Mouse (Mus musculus) midbrain, embryonic 14.5 days (tissue): Measurements from ENCODE around the gene Pdgfc. TPM values are rescaled to one million over a fixed set of nuclear protein-coding genes. Genes with fewer than 3 reads are reported as not detected.
A peak's percentile ranks its signal among the peaks of the same experiment; 100 is the strongest.

Experiments used
- ATAC-seq: fragments of 200-750 bp; cut with Nextera tagmentation; 2 replicates; pipeline ENCODE4 v1.8.0; 2017; ENCODE audit warnings: moderate number of reproducible peaks, moderate library complexity; ENCODE audit not compliant: low FRiP score, low TSS enrichment
- DNase-seq: peaks from one replicate; pipeline ENCODE4 v3.0.0-alpha.2; 2015
- H3K27ac ChIP-seq: fragments of 300-500 bp; sonication (generic); replicated peaks from 2 replicates; pipeline ENCODE4 v1.5.1; 2014; ENCODE audit warnings: mild to moderate bottlenecking, low read depth, low read length, moderate library complexity
- H3K27me3 ChIP-seq: fragments of 300-500 bp; sonication (generic); 2 replicates; pipeline ENCODE4 v1.6.1; 2014; ENCODE audit warnings: low read length, control low read depth, mixed read lengths; ENCODE audit not compliant: control insufficient read depth, insufficient read depth
- H3K36me3 ChIP-seq: fragments of 300-500 bp; sonication (generic); 2 replicates; pipeline ENCODE4 v1.6.1; 2014; ENCODE audit warnings: low read length, control low read depth; ENCODE audit not compliant: control insufficient read depth, insufficient read depth
- H3K4me1 ChIP-seq: fragments of 300-500 bp; sonication (generic); 2 replicates; pipeline ENCODE4 v1.6.1; 2014; ENCODE audit warnings: mild to moderate bottlenecking, antibody characterized with exemption, low read length, control low read depth; ENCODE audit not compliant: control insufficient read depth, insufficient read depth
- H3K4me2 ChIP-seq: fragments of 300-500 bp; sonication (generic); 2 replicates; pipeline ENCODE4 v1.6.1; 2014; ENCODE audit warnings: mild to moderate bottlenecking, low read length, moderate library complexity
- H3K4me3 ChIP-seq: fragments of 300-500 bp; sonication (generic); replicated peaks from 2 replicates; pipeline ENCODE4 v1.5.1; 2014; ENCODE audit warnings: low read depth, low read length
- H3K9ac ChIP-seq: fragments of 300-500 bp; sonication (generic); replicated peaks from 2 replicates; pipeline ENCODE4 v1.6.1; 2014; ENCODE audit warnings: mild to moderate bottlenecking, low read length, moderate library complexity
- H3K9me3 ChIP-seq: fragments of 300-500 bp; sonication (generic); 2 replicates; pipeline ENCODE4 v1.6.1; 2016; ENCODE audit warnings: low read length, control low read depth, mixed read lengths; ENCODE audit not compliant: control insufficient read depth
- WGBS: fragments of 180-500 bp; shearing (Covaris S2); extraction: QIAGEN DNeasy Blood & Tissue Kit; methylation state at CpG from one replicate; pipeline ENCODE4 v1.1.7; 2014; 5-methylcytosine and 5-hydroxymethylcytosine counted together
- polyA plus RNA-seq: library from polyadenylated mRNA; unstranded; fragments of >200 nt; fragmentation: Nextera tagmentation; extraction: Ambion mirVana; gene quantifications from 2 replicates; pipeline ENCODE4 v1.2.1, GENCODE M21; 2014

Pdgfc gene
- polyA plus RNA-seq: 5.4 and 6.3 TPM in 2 replicates

- Histone ChIP-seq H3K4me1 (peaks cover 12% of the 10 kb centered on the region; the same call in 1 of the 2 replicates), H3K9me3 (no peaks in the 10 kb centered on the region), H3K9ac (peak within 1 kb of the TSS; percentile 68), H3K36me3 (no peaks in the 10 kb centered on the region), H3K27ac (peak within 1 kb of the TSS; percentile 70), H3K4me3 (peak within 1 kb of the TSS; percentile 75), H3K27me3 (no peaks in the 10 kb centered on the region), H3K4me2 (peak within 1 kb of the TSS; percentile 96)
- no peak for ATAC-seq
- no peak for DNase-seq
- WGBS: 2% methylated on average over 16 of the region's 17 CpGs
Measured at GRCm38 (mm10) chr3:81036151-81036553, at the start of gene Pdgfc. Pdgfc (plus strand) TSS chr3:81036416.

- DNase-seq: no peak
- no peak overlapping the region for H3K4me3 ChIP-seq
- no peak overlapping the region for H3K27ac ChIP-seq
- no peaks in the 10 kb centered on the region for H3K36me3 ChIP-seq
- no peaks in the 10 kb centered on the region for H3K4me1 ChIP-seq
- 91% methylated on average over 3 of the region's 3 CpGs for whole genome bisulfite sequencing
- no peaks in the 10 kb centered on the region for H3K9me3 ChIP-seq
- H3K9ac ChIP-seq: no peak overlapping the region
- ATAC-seq: no peak
- H3K4me2 ChIP-seq: no peak overlapping the region
- H3K27me3 ChIP-seq: no peaks in the 10 kb centered on the region
Measured at GRCm38 (mm10) chr3:81009245-81009644, 27.0 kb upstream of the Pdgfc start.

- Histone ChIP-seq H3K9ac (no peak overlapping the region), H3K4me2 (no peak overlapping the region), H3K27me3 (no peaks in the 10 kb centered on the region), H3K4me1 (no peaks in the 10 kb centered on the region), H3K36me3 (no peaks in the 10 kb centered on the region), H3K9me3 (no peaks in the 10 kb centered on the region), H3K27ac (no peak overlapping the region), H3K4me3 (no peak overlapping the region)
- 88% methylated on average over 3 of the region's 3 CpGs for WGBS
- ATAC-seq (no peak), DNase-seq (no peak)
Measured at GRCm38 (mm10) chr3:81009899-81010298, 26.3 kb upstream of the Pdgfc start.

GRCm38 (mm10) chr3:81017385-81018051 lies 18.7 kb upstream of the Pdgfc start:
- Histone ChIP-seq H3K27ac (no peak overlapping the region), H3K27me3 (no peaks in the 10 kb centered on the region), H3K4me1 (no peaks in the 10 kb centered on the region), H3K4me2 (no peak overlapping the region), H3K4me3 (no peak overlapping the region), H3K9me3 (no peaks in the 10 kb centered on the region), H3K9ac (no peak overlapping the region), H3K36me3 (no peaks in the 10 kb centered on the region)
- ATAC-seq (no peak), DNase-seq (peak; percentile 13)
- WGBS: 77% methylated on average over 5 of the region's 5 CpGs

- no peak overlapping the region for H3K27ac ChIP-seq
- no peak overlapping the region for H3K4me3 ChIP-seq
- H3K4me1 ChIP-seq: no peaks in the 10 kb centered on the region
- no peaks in the 10 kb centered on the region for H3K9me3 ChIP-seq
- WGBS: 60% methylated on average over 1 of the region's 1 CpGs
- H3K27me3 ChIP-seq: no peaks in the 10 kb centered on the region
- no peak overlapping the region for H3K9ac ChIP-seq
- no peak overlapping the region for H3K4me2 ChIP-seq
- no peaks in the 10 kb centered on the region for H3K36me3 ChIP-seq
- ATAC-seq (no peak), DNase-seq (peak; percentile 21)
Measured at GRCm38 (mm10) chr3:81020064-81020463, 16.2 kb upstream of the Pdgfc start.

GRCm38 (mm10) chr3:81021783-81022182 lies 14.4 kb upstream of the Pdgfc start:
- DNase-seq (no peak), ATAC-seq (no peak)
- Histone ChIP-seq H3K4me3 (no peak overlapping the region), H3K36me3 (no peaks in the 10 kb centered on the region), H3K4me2 (no peak overlapping the region), H3K9ac (no peak overlapping the region), H3K9me3 (no peaks in the 10 kb centered on the region), H3K27ac (no peak overlapping the region), H3K4me1 (no peaks in the 10 kb centered on the region), H3K27me3 (no peaks in the 10 kb centered on the region)
- whole genome bisulfite sequencing: 85% methylated on average over 6 of the region's 6 CpGs

- Histone ChIP-seq H3K4me3 (no peak overlapping the region), H3K27me3 (no peaks in the 10 kb centered on the region), H3K4me2 (no peak overlapping the region), H3K4me1 (no peaks in the 10 kb centered on the region), H3K9ac (no peak overlapping the region), H3K27ac (no peak overlapping the region), H3K36me3 (no peaks in the 10 kb centered on the region), H3K9me3 (no peaks in the 10 kb centered on the region)
- ATAC-seq (no peak), DNase-seq (no peak)
- 87% methylated on average over 5 of the region's 5 CpGs for WGBS
Measured at GRCm38 (mm10) chr3:81022266-81022665, 13.9 kb upstream of the Pdgfc start.

- ATAC-seq (no peak), DNase-seq (peak; percentile 13)
- Histone ChIP-seq H3K4me3 (no peak overlapping the region), H3K36me3 (no peaks in the 10 kb centered on the region), H3K4me2 (no peak overlapping the region), H3K9me3 (no peaks in the 10 kb centered on the region), H3K27me3 (no peaks in the 10 kb centered on the region), H3K4me1 (no peaks in the 10 kb centered on the region), H3K9ac (no peak overlapping the region), H3K27ac (no peak overlapping the region)
- WGBS: 73% methylated on average over 1 of the region's 1 CpGs
Measured at GRCm38 (mm10) chr3:81022845-81023244, 13.4 kb upstream of the Pdgfc start.

GRCm38 (mm10) chr3:81023568-81023967 lies 12.6 kb upstream of the Pdgfc start:
- H3K27ac ChIP-seq: no peak overlapping the region
- WGBS: 5% methylated on average over 1 of the region's 1 CpGs

More at GRCm38 (mm10) chr3:81023568-81023967, 12.6 kb upstream of the Pdgfc start:
- DNase-seq (peak; percentile 57), ATAC-seq (no peak)
- H3K9ac ChIP-seq: no peak overlapping the region
- H3K4me1 ChIP-seq: no peaks in the 10 kb centered on the region
- H3K4me2 ChIP-seq: no peak overlapping the region
- no peak overlapping the region for H3K4me3 ChIP-seq
- no peaks in the 10 kb centered on the region for H3K9me3 ChIP-seq
- H3K27me3 ChIP-seq: no peaks in the 10 kb centered on the region
- H3K36me3 ChIP-seq: no peaks in the 10 kb centered on the region
